Mouse (Mus musculus) layer of hippocampus, postnatal 36 days (tissue): ENCODE measurements at regions not wholly inside any gene's neighbourhood (a gene's known extent, or its start where the extent isn't known, plus 50 kb on each side); places are given as distances from the start of the nearest gene placed in this dataset.

ENCODE experiments used
- DNase-seq, 2 experiments: peaks; one replicate each; pipeline ENCODE4 v3.0.0; 2022

GRCm38 (mm10) chr10:104367219-104367618, 173.4 kb downstream of the Gm4340 start:
- peak; percentile 3 to 4 for DNase-seq

GRCm38 (mm10) chr10:104374567-104374966, 180.7 kb downstream of the Gm4340 start:
- DNase-seq, result no peak

DNA sequence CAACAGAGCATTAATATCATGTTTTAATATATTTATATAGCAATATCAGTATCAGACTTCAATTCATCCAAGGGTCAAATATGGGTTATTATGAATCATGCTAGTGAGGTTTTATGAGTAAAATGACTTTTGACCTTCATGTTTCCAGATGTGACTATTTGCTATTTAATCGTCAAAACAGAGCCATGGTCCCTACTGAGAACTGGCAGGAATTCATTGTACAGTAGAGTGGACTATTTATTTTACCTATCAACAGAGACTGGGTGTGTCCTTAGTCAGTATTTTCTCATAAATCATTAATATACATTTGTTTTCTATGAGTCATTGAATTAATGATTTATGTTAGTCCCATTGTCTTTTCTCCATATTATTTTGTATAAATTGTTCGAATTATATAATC, 194.4 kb downstream of the Gm4340 start:
- DNase-seq, result no peak

- DNase-seq, result no peak
Measured at GRCm38 (mm10) chr10:104395711-104396110, 201.9 kb downstream of the Gm4340 start.

- no peak for DNase-seq
Measured at GRCm38 (mm10) chr10:104408751-104409150, 214.9 kb downstream of the Gm4340 start.

GRCm38 (mm10) chr10:104422541-104422940, 228.7 kb downstream of the Gm4340 start:
- DNase-seq, result no peak

DNA sequence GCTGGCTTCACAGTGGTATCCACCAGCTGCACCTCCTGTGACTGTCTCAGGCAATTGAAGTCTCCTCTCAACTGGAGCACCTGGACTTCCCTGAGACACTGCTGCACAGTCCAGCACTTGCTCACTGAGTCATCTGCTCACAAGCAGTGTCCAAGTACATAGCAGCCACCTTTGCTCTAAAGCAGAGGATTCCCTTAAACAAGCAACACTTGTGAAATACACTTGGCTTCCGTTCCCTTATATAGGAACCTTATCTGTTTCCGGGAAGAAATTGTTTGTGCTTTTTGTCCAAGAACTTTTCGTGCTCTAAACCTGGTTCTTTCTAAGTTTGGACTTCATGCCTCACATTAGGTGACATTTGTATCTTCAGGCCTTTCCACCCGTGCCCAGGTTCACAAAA, 229.3 kb downstream of the Gm4340 start:
- DNase-seq, result no peak

GRCm38 (mm10) chr10:104423761-104424160, 229.9 kb downstream of the Gm4340 start:
- no peak for DNase-seq

- DNase-seq, result no peak
Measured at GRCm38 (mm10) chr10:104444926-104445325, 251.1 kb downstream of the Gm4340 start.

DNA sequence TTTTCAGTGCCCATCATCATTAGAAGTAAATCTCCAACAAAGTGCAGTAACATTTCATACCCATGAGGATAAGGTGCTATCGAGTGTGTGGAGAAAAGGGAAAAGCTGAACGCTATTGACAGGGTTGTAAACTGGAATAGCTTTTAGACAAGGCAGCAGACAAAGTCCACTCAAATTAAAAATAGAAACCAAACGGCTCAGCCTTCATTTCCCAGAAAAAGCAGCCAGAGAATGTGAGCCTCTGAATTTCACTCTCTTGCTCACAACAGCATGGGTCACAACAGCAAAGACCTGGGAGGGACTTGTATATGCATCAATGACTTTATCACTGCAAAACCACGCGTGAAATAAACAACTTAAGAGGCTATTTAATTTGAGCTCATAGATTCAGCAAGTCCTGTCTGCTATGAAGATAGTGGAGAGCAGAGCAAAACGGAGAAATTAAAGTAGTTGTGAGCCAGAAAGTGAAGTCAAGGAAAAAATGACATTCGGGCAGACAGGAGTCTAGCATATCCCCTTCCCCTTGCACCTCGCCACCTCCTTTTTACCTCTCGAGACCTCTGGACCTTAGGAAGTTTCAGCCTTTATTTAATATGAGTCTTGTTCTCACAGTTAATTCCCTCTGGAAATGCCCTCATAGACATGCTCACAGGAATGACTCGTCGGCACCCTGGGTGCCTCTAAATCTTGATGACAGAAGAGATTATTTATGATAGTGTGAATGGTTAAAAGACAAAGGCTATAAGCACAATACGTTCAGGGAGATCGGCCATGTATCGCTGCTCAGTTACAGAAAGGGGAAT, 261.9 kb downstream of the Gm4340 start:
- DNase-seq, result no peak

GRCm38 (mm10) chr10:104456352-104456725, 262.5 kb downstream of the Gm4340 start:
- no peak for DNase-seq

DNA sequence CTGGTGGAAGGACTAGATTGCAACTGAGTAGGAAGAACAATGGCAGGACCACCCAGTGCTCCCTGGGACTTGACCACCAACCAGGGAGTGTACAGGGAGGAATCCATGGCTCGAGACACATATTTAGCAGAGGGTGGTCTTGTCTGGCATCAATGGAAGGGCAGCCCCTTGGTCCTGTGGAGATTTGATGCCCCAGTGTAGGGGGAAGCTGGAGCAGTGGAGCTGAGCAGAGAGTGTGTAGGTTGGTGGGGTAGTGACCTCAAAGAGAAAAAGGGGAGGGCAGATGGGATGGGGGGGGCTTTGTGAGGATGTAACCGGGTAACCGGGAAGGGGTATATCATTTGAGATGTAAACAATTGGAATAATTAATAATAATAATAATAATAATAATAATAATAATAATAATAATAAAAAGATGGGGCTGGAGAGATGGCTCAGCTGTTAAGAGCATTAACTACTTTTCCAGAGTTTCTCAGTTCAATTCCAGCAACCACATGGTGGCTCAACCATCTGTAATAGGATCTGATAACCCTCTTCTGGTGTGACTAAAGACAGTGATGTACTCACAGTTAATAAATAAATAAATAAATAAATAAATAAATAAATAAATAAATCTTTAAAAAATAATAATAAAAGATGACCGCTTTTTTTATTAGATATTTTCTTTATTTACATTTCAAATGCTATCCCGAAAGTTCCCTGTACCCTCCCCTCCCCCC, 292.5 kb downstream of the Gm4340 start:
- DNase-seq, result no peak

GRCm38 (mm10) chr10:104489301-104489700, 295.5 kb downstream of the Gm4340 start:
- no peak for DNase-seq

GRCm38 (mm10) chr10:104490943-104491631, 297.2 kb downstream of the Gm4340 start:
- DNase-seq, result no peak
